Mouse (Mus musculus) heart, embryonic 11.5 days (tissue): Measurements from ENCODE around the gene Clps. TPM values are rescaled to one million over a fixed set of nuclear protein-coding genes. Genes with fewer than 3 reads are reported as not detected.
"Not testable (repeated sequence)": the region's sequence is repeated elsewhere in the genome, so short reads cannot be mapped to it uniquely, and the experiment has no call there.

ENCODE experiments used
- ATAC-seq: fragments of 200-750 bp; cut with Nextera tagmentation; replicated peaks from 2 replicates; pipeline ENCODE4 v1.8.0; 2017; ENCODE audit warnings: moderate library complexity; ENCODE audit not compliant: insufficient number of reproducible peaks, low FRiP score, low TSS enrichment
- H3K27ac ChIP-seq: fragments of 300-500 bp; sonication (generic); 2 replicates; pipeline ENCODE4 v1.5.1; 2014; ENCODE audit warnings: mild to moderate bottlenecking, low read depth, low read length
- H3K27me3 ChIP-seq: fragments of 300-500 bp; sonication (generic); 2 replicates; pipeline ENCODE4 v1.6.1; 2014; ENCODE audit warnings: mild to moderate bottlenecking, low read length, mixed read lengths; ENCODE audit not compliant: control insufficient read depth, insufficient read depth
- H3K36me3 ChIP-seq: fragments of 300-500 bp; sonication (generic); 2 replicates; pipeline ENCODE4 v1.6.1; 2014; ENCODE audit warnings: mild to moderate bottlenecking, low read length, moderate library complexity, mixed read lengths; ENCODE audit not compliant: control insufficient read depth, insufficient read depth
- H3K4me1 ChIP-seq: fragments of 300-500 bp; sonication (generic); 2 replicates; pipeline ENCODE4 v1.6.1; 2014; ENCODE audit warnings: low read length; ENCODE audit not compliant: control insufficient read depth, insufficient read depth
- H3K4me2 ChIP-seq: fragments of 300-500 bp; sonication (generic); 2 replicates; pipeline ENCODE4 v1.6.1; 2014; ENCODE audit warnings: mild to moderate bottlenecking, moderate library complexity
- H3K4me3 ChIP-seq: fragments of 300-500 bp; sonication (generic); 2 replicates; pipeline ENCODE4 v1.5.1; 2014; ENCODE audit warnings: low read depth, low read length
- H3K9ac ChIP-seq: fragments of 300-500 bp; sonication (generic); 2 replicates; pipeline ENCODE4 v1.6.1; 2014; ENCODE audit warnings: mild to moderate bottlenecking, low read depth, low read length, moderate library complexity
- H3K9me3 ChIP-seq: fragments of 300-500 bp; sonication (generic); replicated peaks from 2 replicates; pipeline ENCODE4 v1.6.1; 2016; ENCODE audit warnings: low read length; ENCODE audit not compliant: control insufficient read depth
- WGBS: fragments of 180-500 bp; shearing (Covaris S2); extraction: QIAGEN DNeasy Blood & Tissue Kit; methylation state at CpG from one replicate; pipeline ENCODE4 v1.1.7; 2014; ENCODE audit not compliant: insufficient replicate concordance; 5-methylcytosine and 5-hydroxymethylcytosine counted together
- polyA plus RNA-seq: library from polyadenylated mRNA; unstranded; fragments of >200 nt; fragmentation: Nextera tagmentation; extraction: Ambion mirVana; gene quantifications from 2 replicates; pipeline ENCODE4 v1.2.1, GENCODE M21; 2014

The Clps gene
- polyA plus RNA-seq, 1 experiment from 2014 or later, result not detected

DNA sequence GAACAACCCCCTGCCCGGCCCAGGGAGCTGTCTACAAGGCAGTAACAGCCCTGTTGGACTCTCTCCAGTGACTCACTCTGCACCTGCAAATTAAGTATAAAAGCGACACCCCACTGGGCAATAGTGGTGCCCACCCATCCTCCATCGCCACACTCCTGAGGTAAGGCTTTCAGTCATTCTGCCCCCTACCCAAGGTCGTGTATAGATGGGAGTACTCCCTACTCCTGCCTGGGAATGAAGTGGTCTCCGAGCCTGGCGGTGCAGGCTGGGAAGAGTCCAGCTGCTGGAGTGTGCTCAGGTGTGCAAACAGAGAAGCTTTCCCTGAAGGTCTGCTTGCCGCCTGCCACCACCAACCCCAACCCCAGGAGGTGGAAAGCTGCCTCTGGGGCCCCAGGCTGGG is 1.0 kb upstream of the Clps start:
- 58% methylated on average over 7 of the region's 7 CpGs for WGBS
- H3K9me3 ChIP-seq, result no peaks in the 10 kb centered on the region
- H3K9ac ChIP-seq, result no peak overlapping the region
- ATAC-seq, result no peak
- H3K4me2 ChIP-seq, result no peak overlapping the region
- no peak overlapping the region for H3K4me3 ChIP-seq
- no peak overlapping the region for H3K27ac ChIP-seq
- no peaks in the 10 kb centered on the region for H3K27me3 ChIP-seq
- no peaks in the 10 kb centered on the region; the same call in 1 of the 2 replicates for H3K4me1 ChIP-seq
- no peaks in the 10 kb centered on the region for H3K36me3 ChIP-seq

DNA sequence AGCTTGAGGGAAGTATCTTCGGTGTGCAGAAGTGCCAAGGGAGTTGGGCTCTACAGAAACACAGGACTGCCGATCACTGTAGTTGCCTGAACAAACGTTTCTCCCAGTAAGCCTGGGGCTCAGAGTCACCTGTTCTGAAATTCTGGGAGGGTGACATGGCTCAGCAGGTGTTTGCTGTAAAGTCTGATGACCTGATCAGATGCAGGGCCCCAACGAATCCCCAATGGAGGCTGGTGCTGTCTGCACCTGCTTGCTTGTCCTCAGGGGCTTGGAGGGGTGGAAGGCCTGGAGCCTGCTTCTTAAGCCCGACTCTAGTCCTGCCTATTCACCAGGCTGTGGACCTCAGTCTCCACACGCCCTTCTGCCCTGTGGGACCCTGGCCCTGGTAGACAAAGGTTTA is 2.8 kb downstream of the Clps start:
- Histone ChIP-seq H3K36me3 (no peaks in the 10 kb centered on the region), H3K9ac (no peak overlapping the region), H3K27me3 (no peaks in the 10 kb centered on the region), H3K9me3 (no peaks in the 10 kb centered on the region), H3K4me1 (no peaks in the 10 kb centered on the region; the same call in 1 of the 2 replicates), H3K4me2 (no peak overlapping the region), H3K4me3 (no peak overlapping the region), H3K27ac (no peak overlapping the region)
- no peak for ATAC-seq
- 71% methylated on average over 6 of the region's 6 CpGs for WGBS

DNA sequence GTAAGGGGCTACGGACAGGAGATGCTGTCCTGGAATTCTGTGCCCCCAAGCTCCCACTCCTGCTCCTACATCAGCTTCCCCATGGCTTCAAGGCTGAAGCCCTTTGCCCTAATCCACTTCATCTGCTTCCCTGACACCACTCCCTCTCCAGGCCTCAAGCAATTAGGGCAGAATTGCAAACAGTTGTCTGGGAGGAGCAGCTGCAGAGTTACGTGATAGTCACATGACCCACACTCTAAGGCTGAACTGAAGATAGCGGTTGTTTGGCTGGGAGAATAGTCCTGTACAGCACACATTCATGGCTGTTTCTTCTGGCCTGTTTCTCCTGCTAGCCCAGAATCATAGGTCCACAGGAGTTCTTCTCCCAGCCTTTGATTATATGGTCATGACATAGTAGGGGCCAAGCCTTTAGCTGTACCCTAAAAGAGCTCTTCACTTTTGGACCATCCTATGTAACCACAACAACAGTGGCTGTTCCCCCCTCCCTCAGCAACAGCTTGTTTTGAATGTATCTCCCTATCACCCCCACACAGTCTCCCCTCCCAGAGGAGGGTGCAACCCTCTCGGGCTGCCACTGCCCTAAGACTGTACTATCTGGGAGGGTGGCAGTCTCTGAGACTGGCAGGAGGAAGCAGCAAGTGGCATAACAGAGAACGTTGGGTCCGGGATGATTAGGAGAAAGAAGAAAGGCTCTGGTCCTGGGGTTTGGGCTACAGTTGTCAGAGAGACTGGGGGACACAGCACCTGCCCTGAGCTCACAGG is 3.8 kb downstream of the Clps start:
- Histone ChIP-seq H3K4me2 (no peak overlapping the region), H3K27me3 (no peaks in the 10 kb centered on the region), H3K4me3 (no peak overlapping the region), H3K9ac (peak overlapping the region; percentile 28; the same call in 1 of the 2 replicates), H3K36me3 (no peaks in the 10 kb centered on the region), H3K4me1 (no peaks in the 10 kb centered on the region; the same call in 1 of the 2 replicates), H3K27ac (no peak overlapping the region), H3K9me3 (no peaks in the 10 kb centered on the region)
- WGBS, result 49% methylated on average over 6 of the region's 6 CpGs
- no peak for ATAC-seq

DNA sequence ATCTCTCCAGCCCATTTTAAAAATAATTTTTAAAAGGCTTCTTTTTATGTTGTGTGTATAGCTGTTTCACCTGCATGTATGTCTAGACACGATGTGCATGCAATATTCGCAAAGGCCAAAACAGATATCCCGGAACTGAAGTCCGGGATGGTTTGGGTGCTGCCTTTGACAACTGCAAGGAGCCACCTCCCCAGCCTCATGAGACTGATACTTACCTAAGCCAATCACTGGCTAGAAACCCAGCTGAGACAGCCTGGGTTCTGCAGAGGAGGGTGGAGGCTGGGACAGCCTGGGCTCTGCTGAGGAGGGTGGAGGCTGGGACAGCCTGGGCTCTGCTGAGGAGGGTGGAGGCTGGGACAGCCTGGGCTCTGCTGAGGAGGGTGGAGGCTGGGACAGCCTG is 6.5 kb downstream of the Clps start:
- ATAC-seq, H3K4me3 ChIP-seq, H3K27me3 ChIP-seq, H3K4me2 ChIP-seq, H3K9ac ChIP-seq, H3K27ac ChIP-seq, H3K9me3 ChIP-seq, H3K4me1 ChIP-seq, H3K36me3 ChIP-seq: not testable (repeated sequence)
- 84% methylated on average over 4 of the region's 4 CpGs for WGBS

DNA sequence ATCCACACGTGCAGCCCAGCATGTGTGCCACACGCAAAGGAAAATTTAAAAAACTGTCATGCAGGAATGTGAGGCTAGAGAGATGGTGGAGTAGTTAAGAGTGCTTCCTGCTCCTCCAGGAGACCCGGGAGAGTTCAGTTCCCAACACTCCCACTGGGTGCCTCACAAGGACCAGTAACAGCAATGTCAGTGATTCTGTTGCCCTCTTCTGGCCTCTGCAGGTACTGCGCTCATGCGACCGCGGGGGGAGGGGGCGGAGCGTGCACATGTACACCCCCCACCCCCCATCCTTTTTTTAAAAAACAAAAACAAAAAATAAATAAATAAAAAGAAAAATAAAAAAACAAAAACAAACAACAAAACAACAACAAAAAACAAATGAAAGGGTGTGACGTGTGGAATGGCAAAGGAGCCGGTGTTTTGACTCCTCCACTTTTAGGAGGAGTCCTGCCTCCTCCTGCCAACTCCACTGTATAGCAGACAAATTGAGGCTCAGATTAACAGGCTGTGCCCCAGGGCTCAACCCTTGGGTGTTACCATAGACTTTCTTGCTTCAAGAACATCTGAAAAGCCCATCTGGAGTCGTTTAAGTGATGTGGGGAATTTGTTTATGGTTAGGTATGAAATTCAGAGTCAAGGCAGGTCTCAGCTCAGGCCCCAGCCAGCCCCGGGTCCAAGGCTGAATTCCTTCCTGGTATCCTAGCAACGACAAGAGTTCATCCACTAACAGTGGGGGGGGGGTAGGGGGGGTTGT is 7.3 kb downstream of the Clps start:
- no peak for ATAC-seq
- Histone ChIP-seq H3K27me3 (no peaks in the 10 kb centered on the region), H3K27ac (no peak overlapping the region), H3K9me3 (no peaks in the 10 kb centered on the region), H3K36me3 (no peaks in the 10 kb centered on the region), H3K9ac (no peak overlapping the region), H3K4me1 (no peaks in the 10 kb centered on the region), H3K4me2 (no peak overlapping the region), H3K4me3 (no peak overlapping the region)
- WGBS, result 8% methylated on average over 14 of the region's 14 CpGs

DNA sequence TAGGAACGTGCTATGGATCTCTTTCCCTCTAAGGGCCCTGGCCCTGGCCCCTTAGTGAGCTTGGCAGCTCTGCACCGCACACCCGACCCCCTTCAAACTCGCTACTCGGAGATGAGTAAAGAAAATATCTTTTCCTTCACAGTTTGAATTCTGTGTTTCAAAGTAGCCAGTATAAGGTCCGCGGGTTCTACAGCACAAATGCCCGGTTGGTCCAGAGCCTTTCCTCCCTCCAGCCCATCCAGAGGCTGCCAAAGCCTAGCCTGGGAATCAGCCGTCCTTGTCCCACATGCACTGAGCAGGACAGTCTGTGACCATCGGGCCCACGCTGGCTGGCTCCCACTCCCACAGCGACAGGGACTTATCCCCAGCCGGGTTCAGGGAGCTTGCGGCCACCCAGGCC is 11.5 kb downstream of the Clps start, which contains the start of gene Clpsl2:
Gene Clpsl2, plus strand, starts transcription at position 301 of the 400 bp plus-strand sequence.
- Histone ChIP-seq H3K27ac (no peak within 1 kb of the TSS), H3K9me3 (no peaks in the 10 kb centered on the region), H3K4me1 (no peaks in the 10 kb centered on the region), H3K27me3 (no peaks in the 10 kb centered on the region), H3K9ac (no peak within 1 kb of the TSS), H3K4me2 (no peak within 1 kb of the TSS), H3K4me3 (no peak within 1 kb of the TSS), H3K36me3 (no peaks in the 10 kb centered on the region)
- ATAC-seq, result no peak
- WGBS, result 67% methylated on average over 14 of the region's 14 CpGs

DNA sequence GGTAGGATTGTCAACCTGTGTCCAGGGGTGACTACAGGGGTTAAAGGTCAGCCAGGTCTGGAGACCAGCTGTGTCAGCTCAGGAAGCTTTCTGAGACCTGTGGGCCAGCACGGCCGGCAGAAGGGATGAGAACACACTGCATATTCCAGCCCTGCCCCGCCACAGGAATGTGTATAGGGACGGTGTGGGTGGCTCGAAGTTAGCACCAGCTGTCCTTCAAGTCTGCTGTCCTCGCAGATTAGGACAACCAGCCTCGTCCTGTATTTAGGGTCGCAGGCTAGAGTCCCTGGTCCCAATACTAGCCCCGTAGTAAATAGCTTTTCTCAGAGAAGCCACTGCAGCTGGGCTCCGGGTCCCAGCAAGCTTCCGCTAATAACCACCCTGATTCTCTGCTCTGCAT is 12.0 kb downstream of the Clps start:
- no peaks in the 10 kb centered on the region for H3K4me1 ChIP-seq
- no peak overlapping the region for H3K27ac ChIP-seq
- H3K4me3 ChIP-seq, result no peak overlapping the region
- no peaks in the 10 kb centered on the region for H3K36me3 ChIP-seq
- no peaks in the 10 kb centered on the region for H3K9me3 ChIP-seq
- WGBS, result 68% methylated on average over 11 of the region's 11 CpGs
- no peak overlapping the region for H3K4me2 ChIP-seq
- no peaks in the 10 kb centered on the region for H3K27me3 ChIP-seq
- H3K9ac ChIP-seq, result no peak overlapping the region
- ATAC-seq, result no peak

DNA sequence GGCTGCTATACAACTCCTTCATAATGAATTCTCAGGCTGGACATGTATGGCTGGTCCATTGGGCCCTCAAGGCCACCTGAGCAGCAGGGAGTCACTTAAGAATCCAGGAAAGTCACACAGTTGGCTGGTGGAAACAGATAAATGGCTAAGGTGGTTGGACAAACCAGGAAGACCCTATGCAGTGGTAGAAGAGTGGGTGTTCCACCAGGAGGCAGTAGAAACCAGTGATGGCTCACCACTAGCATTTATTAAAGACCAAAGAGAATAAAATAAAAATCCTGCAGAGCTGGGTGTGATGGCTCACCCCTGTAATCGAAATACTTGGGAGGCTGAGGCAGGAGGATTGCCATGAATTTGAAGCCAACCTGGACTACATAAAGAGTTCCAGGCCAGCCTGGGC is 13.6 kb downstream of the Clps start:
- H3K4me1 ChIP-seq, result no peaks in the 10 kb centered on the region
- 77% methylated on average over 1 of the region's 1 CpGs for WGBS
- H3K9ac ChIP-seq, result no peak overlapping the region
- no peak overlapping the region for H3K4me2 ChIP-seq
- ATAC-seq, result no peak
- H3K4me3 ChIP-seq, result no peak overlapping the region
- H3K36me3 ChIP-seq, result no peaks in the 10 kb centered on the region
- H3K9me3 ChIP-seq, result no peaks in the 10 kb centered on the region
- no peak overlapping the region for H3K27ac ChIP-seq
- H3K27me3 ChIP-seq, result no peaks in the 10 kb centered on the region
